Mouse (Mus musculus): ENCODE measurements around the gene H2-M10.5. TPM values are rescaled to one million over a fixed set of nuclear protein-coding genes. Genes with fewer than 3 reads are reported as not detected.
"Not testable (repeated sequence)": the region's sequence is repeated elsewhere in the genome, so short reads cannot be mapped to it uniquely, and the experiment has no call there.

H2-M10.5 gene
- total RNA-seq (2021) (not detected), polyA plus RNA-seq (2012; rRNA removed) (not detected in 2 replicates)
- long read RNA-seq, result 0 reads

- intact Hi-C loops (cut with DNase I); H3K27ac ChIP-seq; H3K27me3 ChIP-seq (ENCODE audit: control insufficient read depth, insufficient read depth, low read length); H3K36me3 ChIP-seq (ENCODE audit: control insufficient read depth, insufficient read depth, low read length); H3K79me2 ChIP-seq (replicated peaks; ENCODE audit: control insufficient read depth, insufficient read depth, low read length); H3K4me1 ChIP-seq (ENCODE audit: control insufficient read depth, insufficient read depth, low read length); DNase-seq; H3K9ac ChIP-seq (ENCODE audit: low read depth, low read length); H3K4me3 ChIP-seq: not testable (repeated sequence)
- WGBS, result 87% methylated on average over 2 of the region's 2 CpGs
Measured at GRCm38 (mm10) chr17:36772610-36773009, at the start of gene H2-M10.5. TSS of gene H2-M10.5 (plus strand) at chr17:36772910.

DNA sequence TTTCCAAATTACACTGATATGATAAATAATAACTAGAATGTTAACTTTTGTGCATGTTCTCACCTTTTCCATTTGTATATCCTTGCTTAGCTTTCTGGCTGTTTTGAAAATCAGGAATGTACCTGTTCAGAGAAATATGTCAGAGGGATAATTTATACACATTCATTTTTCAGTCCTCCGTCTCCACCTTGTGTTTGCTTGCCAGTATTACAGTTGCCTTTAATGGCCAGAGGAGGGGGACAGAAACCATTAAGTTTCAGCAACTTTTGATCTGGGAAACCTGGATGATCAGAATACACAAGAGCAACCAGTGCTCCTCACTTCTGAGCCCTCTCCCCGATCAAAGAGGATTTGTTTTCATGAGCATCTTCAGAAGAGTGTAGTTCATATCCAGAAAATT is 46.7 kb upstream of the H2-M10.5 start:
- WGBS, result 20% methylated on average over 2 of the region's 2 CpGs
- no peak overlapping the region for H3K27ac ChIP-seq
- DNase-seq, result no peak
- no peaks in the 10 kb centered on the region for H3K36me3 ChIP-seq (ENCODE audit: control insufficient read depth, insufficient read depth, low read length)
- no peak overlapping the region for H3K9ac ChIP-seq (ENCODE audit: low read depth, low read length)
- H3K79me2 ChIP-seq (replicated peaks; ENCODE audit: control insufficient read depth, insufficient read depth, low read length), result no peaks in the 10 kb centered on the region
- no peaks in the 10 kb centered on the region for H3K4me1 ChIP-seq (ENCODE audit: control insufficient read depth, insufficient read depth, low read length)
- TF ChIP-seq CTCF (IDR thresholded peaks at IDR 0.05) (peak; percentile 49), EP300 (IDR thresholded peaks at IDR 0.05; ENCODE audit: insufficient read depth, low read depth, low read length) (no peak)
- H3K4me3 ChIP-seq, result no peak overlapping the region
- no peaks in the 10 kb centered on the region for H3K27me3 ChIP-seq (ENCODE audit: control insufficient read depth, insufficient read depth, low read length)
- intact Hi-C loops (cut with DNase I), result loop anchor here (5.0 kb wide), 1 partner anchor 369 kb away; no protein-coding TSS in a partner anchor

DNA sequence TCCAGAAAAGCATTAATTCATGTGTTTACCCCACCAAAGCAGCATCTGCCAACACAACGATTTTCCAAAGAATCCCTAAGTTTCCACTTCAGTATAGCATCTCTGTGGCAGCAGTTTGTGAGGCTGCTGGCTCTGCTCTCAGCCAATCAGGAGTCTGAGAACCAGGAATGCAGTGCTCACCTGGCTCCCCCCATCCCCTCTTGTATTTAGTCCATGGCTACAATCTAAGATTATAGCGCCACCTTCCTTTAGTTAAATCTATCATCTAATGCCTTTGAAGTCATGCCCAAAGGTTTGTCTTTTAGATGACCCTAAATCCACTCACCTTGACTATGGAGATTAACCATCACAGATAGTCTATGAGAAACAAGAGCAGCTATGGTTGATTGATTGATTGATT is 8.9 kb upstream of the H2-M10.5 start:
- H3K4me3 ChIP-seq, result no peak overlapping the region
- 43% methylated on average over 2 of the region's 2 CpGs for WGBS

GRCm38 (mm10) chr17:36764244-36764643 is 8.5 kb upstream of the H2-M10.5 start:
- DNase-seq; H3K4me3 ChIP-seq; H3K9ac ChIP-seq (ENCODE audit: low read depth, low read length); H3K79me2 ChIP-seq (replicated peaks; ENCODE audit: control insufficient read depth, insufficient read depth, low read length); H3K36me3 ChIP-seq (ENCODE audit: control insufficient read depth, insufficient read depth, low read length); intact Hi-C loops (cut with DNase I); H3K27ac ChIP-seq; H3K27me3 ChIP-seq (ENCODE audit: control insufficient read depth, insufficient read depth, low read length); H3K4me1 ChIP-seq (ENCODE audit: control insufficient read depth, insufficient read depth, low read length): not testable (repeated sequence)
- 26% methylated on average over 2 of the region's 2 CpGs for WGBS
- TF ChIP-seq CTCF (IDR thresholded peaks at IDR 0.05), result peak; percentile 34

More for the DNA sequence above, 8.9 kb upstream of the H2-M10.5 start:
- Histone ChIP-seq H3K79me2 (replicated peaks; ENCODE audit: control insufficient read depth, insufficient read depth, low read length) (no peaks in the 10 kb centered on the region), H3K4me1 (ENCODE audit: control insufficient read depth, insufficient read depth, low read length) (no peaks in the 10 kb centered on the region), H3K9ac (ENCODE audit: low read depth, low read length) (no peak overlapping the region), H3K36me3 (ENCODE audit: control insufficient read depth, insufficient read depth, low read length) (no peaks in the 10 kb centered on the region), H3K27ac (no peak overlapping the region), H3K27me3 (ENCODE audit: control insufficient read depth, insufficient read depth, low read length) (no peaks in the 10 kb centered on the region)
- intact Hi-C loops (cut with DNase I), result no loop called here
- TF ChIP-seq EP300 (IDR thresholded peaks at IDR 0.05; ENCODE audit: insufficient read depth, low read depth, low read length) (no peak), CTCF (IDR thresholded peaks at IDR 0.05) (no peak), POLR2A (IDR thresholded peaks at IDR 0.05; ENCODE audit: insufficient read depth, low read depth, low read length) (no peak)
- no peak for DNase-seq

- WGBS, result 43% methylated on average over 2 of the region's 2 CpGs
- H3K27ac ChIP-seq; DNase-seq; H3K27me3 ChIP-seq (ENCODE audit: control insufficient read depth, insufficient read depth, low read length); H3K4me3 ChIP-seq; H3K9ac ChIP-seq (ENCODE audit: low read depth, low read length); H3K79me2 ChIP-seq (replicated peaks; ENCODE audit: control insufficient read depth, insufficient read depth, low read length); H3K36me3 ChIP-seq (ENCODE audit: control insufficient read depth, insufficient read depth, low read length); H3K4me1 ChIP-seq (ENCODE audit: control insufficient read depth, insufficient read depth, low read length); intact Hi-C loops (cut with DNase I): not testable (repeated sequence)
Measured at GRCm38 (mm10) chr17:36765403-36765802, 7.3 kb upstream of the H2-M10.5 start.

- no peaks in the 10 kb centered on the region for H3K4me1 ChIP-seq (ENCODE audit: control insufficient read depth, insufficient read depth, low read length)
- H3K4me3 ChIP-seq, result no peak overlapping the region
- no peaks in the 10 kb centered on the region for H3K79me2 ChIP-seq (replicated peaks; ENCODE audit: control insufficient read depth, insufficient read depth, low read length)
- H3K27ac ChIP-seq, result no peak overlapping the region
- no peaks in the 10 kb centered on the region for H3K36me3 ChIP-seq (ENCODE audit: control insufficient read depth, insufficient read depth, low read length)
- TF ChIP-seq EP300 (IDR thresholded peaks at IDR 0.05; ENCODE audit: insufficient read depth, low read depth, low read length) (no peak), POLR2A (IDR thresholded peaks at IDR 0.05; ENCODE audit: insufficient read depth, low read depth, low read length) (no peak)
- no peak overlapping the region for H3K9ac ChIP-seq (ENCODE audit: low read depth, low read length)
- intact Hi-C loops (cut with DNase I), result no loop called here
- no peaks in the 10 kb centered on the region for H3K27me3 ChIP-seq (ENCODE audit: control insufficient read depth, insufficient read depth, low read length)
- no peak for DNase-seq
- WGBS, result 23% methylated on average over 3 of the region's 3 CpGs
Measured at GRCm38 (mm10) chr17:36781533-36781932, 8.8 kb downstream of the H2-M10.5 start.

DNA sequence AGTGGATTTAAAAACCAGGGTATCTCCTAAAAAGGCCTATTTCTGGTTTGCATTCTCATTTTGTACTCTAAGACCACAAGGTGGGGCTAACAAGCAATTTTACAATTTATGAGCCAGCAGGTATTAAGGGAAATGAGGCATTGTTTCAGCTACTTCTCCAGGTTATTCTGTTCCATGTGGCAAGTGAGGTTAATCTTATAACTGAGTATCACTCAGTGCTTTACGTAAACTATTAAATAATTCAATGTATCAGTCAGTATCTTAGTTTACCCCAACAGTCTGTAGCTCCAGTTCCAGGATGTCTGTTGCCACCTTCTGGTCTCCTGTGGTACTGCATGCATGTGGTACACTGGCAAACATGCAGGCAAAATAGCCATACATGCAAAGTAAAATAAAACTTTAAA is 13.8 kb downstream of the H2-M10.5 start:
- H3K27ac ChIP-seq; H3K4me3 ChIP-seq; H3K4me1 ChIP-seq (ENCODE audit: control insufficient read depth, insufficient read depth, low read length); H3K9ac ChIP-seq (ENCODE audit: low read depth, low read length); H3K79me2 ChIP-seq (replicated peaks; ENCODE audit: control insufficient read depth, insufficient read depth, low read length); H3K36me3 ChIP-seq (ENCODE audit: control insufficient read depth, insufficient read depth, low read length); H3K27me3 ChIP-seq (ENCODE audit: control insufficient read depth, insufficient read depth, low read length): not testable (repeated sequence)
- 37% methylated on average over 1 of the region's 1 CpGs for WGBS
- peak; percentile 93 for TF ChIP-seq CTCF (IDR thresholded peaks at IDR 0.05)
- intact Hi-C loops (cut with DNase I), result loop anchor here (5.0 kb wide), 1 partner anchor 479 kb away; no protein-coding TSS in a partner anchor
- peak; percentile 6 to 26 for DNase-seq
